Mouse (Mus musculus) cerebellum, postnatal 4 days (tissue): ENCODE data around the gene Hoxd9.

Source experiments
- DNase-seq, 2 experiments: peaks; one replicate each; pipeline ENCODE4 v3.0.0; 2022; ENCODE audit warnings: low spot score in 2 of 2, mixed read lengths in 1 of 2

Hoxd9 gene

GRCm38 (mm10) chr2:74696442-74697335 is 838 bp upstream of the Hoxd9 start:
- peak in 1 of 2 experiments; percentile 13 for DNase-seq

- peak in 1 of 2 experiments; percentile 19 for DNase-seq
Observed at GRCm38 (mm10) chr2:74698201-74699052, 900 bp downstream of the Hoxd9 start.

GRCm38 (mm10) chr2:74699053-74699430 is 1.5 kb downstream of the Hoxd9 start:
- peak in 1 of 2 experiments; percentile 10 for DNase-seq

GRCm38 (mm10) chr2:74699664-74700545 is 2.4 kb downstream of the Hoxd9 start:
- peak in 1 of 2 experiments; percentile 18 for DNase-seq

GRCm38 (mm10) chr2:74700546-74701112 is 3.1 kb downstream of the Hoxd9 start:
- DNase-seq = peak in 1 of 2 experiments; percentile 19

- DNase-seq = peak; percentile 77 to 87
Observed at GRCm38 (mm10) chr2:74701949-74702819, 4.7 kb downstream of the Hoxd9 start.

GRCm38 (mm10) chr2:74702820-74703219 is 5.3 kb downstream of the Hoxd9 start:
- DNase-seq = no peak

- DNase-seq = no peak
Observed at GRCm38 (mm10) chr2:74703317-74703716, 5.8 kb downstream of the Hoxd9 start.

GRCm38 (mm10) chr2:74703720-74704392 is 6.3 kb downstream of the Hoxd9 start:
- peak in 1 of 2 experiments; percentile 15 for DNase-seq

- peak in 1 of 2 experiments; percentile 13 for DNase-seq
Observed at GRCm38 (mm10) chr2:74704393-74704998, 7.0 kb downstream of the Hoxd9 start, which contains the start of gene Hoxd8. Gene Hoxd8 (plus strand): TSS chr2:74704615.

GRCm38 (mm10) chr2:74704999-74705466 is 7.5 kb downstream of the Hoxd9 start:
- DNase-seq = peak in 1 of 2 experiments; percentile 10

GRCm38 (mm10) chr2:74705467-74706089 is 8.1 kb downstream of the Hoxd9 start:
- DNase-seq = peak in 1 of 2 experiments; percentile 17

- no peak for DNase-seq
Observed at GRCm38 (mm10) chr2:74706393-74706960, 8.9 kb downstream of the Hoxd9 start.

- DNase-seq = peak in 1 of 2 experiments; percentile 13
Observed at GRCm38 (mm10) chr2:74707599-74707998, 10.1 kb downstream of the Hoxd9 start.

- no peak for DNase-seq
Observed at GRCm38 (mm10) chr2:74708676-74709075, 11.1 kb downstream of the Hoxd9 start.

- DNase-seq = no peak
Observed at GRCm38 (mm10) chr2:74709465-74710419, 12.2 kb downstream of the Hoxd9 start.
